Comparison of ENCODE assay signal across 9 mouse cellular contexts in the genomic region with DNA sequence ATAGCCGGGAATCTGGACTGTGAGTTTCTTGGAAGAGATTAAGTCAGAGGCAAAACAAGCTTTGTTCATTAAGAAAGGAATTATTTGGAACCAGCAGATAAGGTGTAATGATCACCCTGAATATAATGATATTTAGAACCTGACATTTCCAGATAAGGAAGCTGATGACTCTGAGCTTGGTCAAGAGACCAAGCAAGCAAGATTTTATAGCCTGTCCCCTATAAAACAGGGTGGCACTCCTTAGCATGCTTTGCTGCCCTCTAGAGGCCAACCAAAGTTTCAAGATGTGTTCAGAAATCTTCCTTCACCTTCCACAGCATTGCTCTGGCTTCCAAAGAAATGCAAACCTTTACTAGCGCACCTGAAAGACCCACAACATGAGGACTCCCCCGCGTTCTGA. TPM values are rescaled to one million over a fixed set of nuclear protein-coding genes. Genes with fewer than 3 reads are reported as not detected.
DNase-seq lines count a peak whose midpoint lies in the region; ATAC-seq and TF ChIP-seq lines count a peak whose summit lies in the region.
"Had no signal": no experiment of that assay in that cellular context is flagged by ENCODE, and none has a peak within 500 bp of the region (broad histone marks: within the 10 kb centered on the region; RNA-seq: fewer than 3 reads in every experiment).

No protein-coding gene starts in this region.

- no peak overlapping the region for H3K27ac ChIP-seq in layer of hippocampus, adult 2 months

- peak; percentile 76 for ATAC-seq in CD4-positive, CD25-positive, alpha-beta regulatory T cell, adult 4 months
- no peak for ATAC-seq in erythroid progenitor cell, adult 5-6 weeks (replicated peaks; ENCODE audit: low FRiP score, poor library complexity, severe bottlenecking)

- intact Hi-C loops in heart, postnatal 36 days (cut with DNase I): loop anchor here (1.0 to 10.0 kb wide), 3 partner anchors 72 to 409 kb away; partner anchors contain the start of gene Tmem14a

- peak; percentile 13 for DNase-seq in Muller cell, postnatal 12 days (ENCODE audit: inconsistent ontology term)
- peak; percentile 10 for DNase-seq in cerebellum, adult 9-11 months
- peak; percentile 51 to 52 for DNase-seq in heart, postnatal 36 days
- peak; percentile 23 to 65 for DNase-seq in layer of hippocampus, adult 2 months (ENCODE audit: low spot score in 2 of 2)
- DNase-seq in lung, adult 18-20 months: peak; percentile 23 to 53
- peak; percentile 15 for DNase-seq in retina, adult 2 months (ENCODE audit: low read depth, low spot score)

- peak; percentile 90 for TF ChIP-seq CTCF in layer of hippocampus, adult 2 months (conservative IDR thresholded peaks at IDR 0.05)

- no peak overlapping the region for H3K4me3 ChIP-seq in layer of hippocampus, adult 2 months

RNA-seq across cellular contexts. Expression of gene Khdc1a, which starts 5.2 kb away (rescaled TPM):
- polyA plus RNA-seq in CD4-positive, CD25-positive, alpha-beta regulatory T cell, adult 4 months (2017; shearing (Covaris generic)): 1 to 10 TPM; 1.9 to 2.1 TPM
- not detected for total RNA-seq in heart, postnatal 36 days (2021)
- total RNA-seq in layer of hippocampus, adult 2 months (2021): not detected
- total RNA-seq in erythroid progenitor cell, adult 5-6 weeks (2015; ENCODE audit: low replicate concordance): 2.1 TPM in 1 of 2 replicates, not detected in the other
- not detected in 2 replicates for total RNA-seq in erythroid progenitor cell, adult 5-6 weeks (2017; ENCODE audit: low replicate concordance)
- total RNA-seq: gastrocnemius, postnatal 4 days had no signal

RNA-seq across cellular contexts. Expression of gene Khdc1c, which starts 23.9 kb away (rescaled TPM):
- not detected for polyA plus RNA-seq in CD4-positive, CD25-positive, alpha-beta regulatory T cell, adult 4 months (2017; shearing (Covaris generic))
- total RNA-seq in heart, postnatal 36 days (2021): not detected
- total RNA-seq in layer of hippocampus, adult 2 months (2021): not detected
- not detected in 2 replicates for total RNA-seq in erythroid progenitor cell, adult 5-6 weeks (2015; ENCODE audit: low replicate concordance)
- total RNA-seq in erythroid progenitor cell, adult 5-6 weeks (2017; ENCODE audit: low replicate concordance): not detected in 2 replicates
- total RNA-seq: gastrocnemius, postnatal 4 days had no signal

RNA-seq across cellular contexts. Expression of gene Khdc1b, which starts 39.1 kb away (rescaled TPM):
- polyA plus RNA-seq in CD4-positive, CD25-positive, alpha-beta regulatory T cell, adult 4 months (2017; shearing (Covaris generic)): under 1 TPM in 1 of 2 experiments, not detected in 1; 0.20 TPM
- not detected for total RNA-seq in heart, postnatal 36 days (2021)
- total RNA-seq in layer of hippocampus, adult 2 months (2021): not detected
- total RNA-seq in erythroid progenitor cell, adult 5-6 weeks (2015; ENCODE audit: low replicate concordance): not detected in 2 replicates
- total RNA-seq in erythroid progenitor cell, adult 5-6 weeks (2017; ENCODE audit: low replicate concordance): not detected in 2 replicates
- total RNA-seq: gastrocnemius, postnatal 4 days had no signal
